Mouse (Mus musculus) liver, embryonic 11.5 days (tissue): Measurements from ENCODE around the gene Zfp39. TPM values are rescaled to one million over a fixed set of nuclear protein-coding genes. Genes with fewer than 3 reads are reported as not detected.

Experiments
- ATAC-seq: fragments of 200-750 bp; cut with Nextera tagmentation; replicated peaks from 2 replicates; pipeline ENCODE4 v1.8.0; 2017; ENCODE audit warnings: moderate number of reproducible peaks, mild to moderate bottlenecking, moderate TSS enrichment, moderate library complexity; ENCODE audit not compliant: low FRiP score
- DNase-seq: peaks from one replicate; pipeline ENCODE4 v3.0.0-alpha.2; 2017; ENCODE audit warnings: low spot score
- H3K27ac ChIP-seq: fragments of 300-500 bp; sonication (generic); 2 replicates; pipeline ENCODE4 v1.5.1; 2014; ENCODE audit warnings: mild to moderate bottlenecking, low read depth, low read length, control low read depth
- H3K27me3 ChIP-seq: fragments of 300-500 bp; sonication (generic); replicated peaks from 2 replicates; pipeline ENCODE4 v1.6.1; 2014; ENCODE audit warnings: low read length, mixed read lengths; ENCODE audit not compliant: control insufficient read depth, insufficient read depth
- H3K36me3 ChIP-seq: fragments of 300-500 bp; sonication (generic); 2 replicates; pipeline ENCODE4 v1.6.1; 2014; ENCODE audit warnings: mild to moderate bottlenecking, low read length, moderate library complexity, mixed read lengths; ENCODE audit not compliant: control insufficient read depth, insufficient read depth
- H3K4me1 ChIP-seq: fragments of 300-500 bp; sonication (generic); replicated peaks from 2 replicates; pipeline ENCODE4 v1.6.1; 2014; ENCODE audit warnings: low read length, mixed read lengths; ENCODE audit not compliant: control insufficient read depth, insufficient read depth
- H3K4me2 ChIP-seq: fragments of 300-500 bp; sonication (generic); 2 replicates; pipeline ENCODE4 v1.6.1; 2014; ENCODE audit warnings: mild to moderate bottlenecking, control low read depth, moderate library complexity
- H3K4me3 ChIP-seq: fragments of 300-500 bp; sonication (generic); 2 replicates; pipeline ENCODE4 v1.5.1; 2014; ENCODE audit warnings: low read depth, low read length, control low read depth
- H3K9ac ChIP-seq: fragments of 300-500 bp; sonication (generic); 2 replicates; pipeline ENCODE4 v1.6.1; 2014; ENCODE audit warnings: low read depth, low read length, control low read depth
- H3K9me3 ChIP-seq: fragments of 300-500 bp; sonication (generic); 2 replicates; pipeline ENCODE4 v1.6.1; 2016; ENCODE audit warnings: low read length, inconsistent platforms, mixed read lengths; ENCODE audit not compliant: control insufficient read depth
- WGBS: fragments of 180-500 bp; shearing (Covaris S2); extraction: QIAGEN DNeasy Blood & Tissue Kit; methylation state at CpG from one replicate; pipeline ENCODE4 v1.1.7; 2014; 5-methylcytosine and 5-hydroxymethylcytosine counted together
- polyA plus RNA-seq: library from polyadenylated mRNA; unstranded; fragments of >200 nt; fragmentation: Nextera tagmentation; extraction: Ambion mirVana; gene quantifications from 2 replicates; pipeline ENCODE4 v1.2.1, GENCODE M21; 2014

Gene Zfp39
- polyA plus RNA-seq, 1 experiment from 2014 or later, result 10.2 TPM

GRCm38 (mm10) chr11:58944136-58944535, 40.1 kb upstream of the Zfp39 start:
- no peak for DNase-seq
- no peak overlapping the region for H3K4me2 ChIP-seq
- no peaks in the 10 kb centered on the region for H3K36me3 ChIP-seq
- ATAC-seq, result no peak
- H3K27ac ChIP-seq, result no peak overlapping the region
- no peak overlapping the region for H3K9ac ChIP-seq
- H3K4me3 ChIP-seq, result no peak overlapping the region
- WGBS, result 77% methylated on average over 5 of the region's 5 CpGs
- no peaks in the 10 kb centered on the region for H3K9me3 ChIP-seq
- H3K27me3 ChIP-seq, result peaks cover 18% of the 10 kb centered on the region
- H3K4me1 ChIP-seq, result no peaks in the 10 kb centered on the region

GRCm38 (mm10) chr11:58939088-58939439, 35.0 kb upstream of the Zfp39 start:
- Histone ChIP-seq H3K27ac (no peak overlapping the region), H3K27me3 (no peaks in the 10 kb centered on the region), H3K4me2 (peak overlapping the region; percentile 84), H3K9me3 (no peaks in the 10 kb centered on the region), H3K36me3 (peaks cover 18% of the 10 kb centered on the region), H3K4me1 (peaks cover 10% of the 10 kb centered on the region), H3K9ac (peak overlapping the region; percentile 95; the same call in 1 of the 2 replicates), H3K4me3 (peak overlapping the region; percentile 94)
- WGBS, result 17% methylated on average over 6 of the region's 6 CpGs
- ATAC-seq (no peak), DNase-seq (no peak)

GRCm38 (mm10) chr11:58938322-58939087, 34.5 kb upstream of the Zfp39 start, which contains the start of gene Rnf187:
Gene Rnf187, minus strand, starts transcription at chr11:58938916.
- DNase-seq (peak; percentile 90), ATAC-seq (peak; percentile 97)
- no peaks in the 10 kb centered on the region for H3K9me3 ChIP-seq
- H3K4me1 ChIP-seq, result peaks cover 10% of the 10 kb centered on the region
- peak within 1 kb of the TSS; percentile 94 for H3K4me3 ChIP-seq
- peak within 1 kb of the TSS; percentile 91 for H3K27ac ChIP-seq
- under 1% methylated on average over 95 of the region's 95 CpGs for WGBS
- peaks cover 23% of the 10 kb centered on the region for H3K36me3 ChIP-seq
- peak within 1 kb of the TSS; percentile 95 for H3K9ac ChIP-seq
- no peaks in the 10 kb centered on the region for H3K27me3 ChIP-seq
- H3K4me2 ChIP-seq, result peak within 1 kb of the TSS; percentile 84

GRCm38 (mm10) chr11:58937909-58938308, 33.9 kb upstream of the Zfp39 start:
- Histone ChIP-seq H3K9me3 (no peaks in the 10 kb centered on the region), H3K36me3 (peaks cover 29% of the 10 kb centered on the region), H3K27ac (peak overlapping the region; percentile 91), H3K4me2 (peak overlapping the region; percentile 84), H3K4me1 (peaks cover 10% of the 10 kb centered on the region), H3K27me3 (no peaks in the 10 kb centered on the region), H3K9ac (peak overlapping the region; percentile 95), H3K4me3 (peak overlapping the region; percentile 94)
- ATAC-seq (peak; percentile 24), DNase-seq (peak; percentile 43)
- WGBS, result 2% methylated on average over 13 of the region's 13 CpGs

- Histone ChIP-seq H3K27me3 (no peaks in the 10 kb centered on the region), H3K36me3 (peaks cover 36% of the 10 kb centered on the region), H3K4me2 (no peak overlapping the region), H3K9ac (no peak overlapping the region), H3K4me1 (peaks cover 27% of the 10 kb centered on the region), H3K4me3 (no peak overlapping the region), H3K9me3 (no peaks in the 10 kb centered on the region), H3K27ac (no peak overlapping the region)
- WGBS, result 75% methylated on average over 4 of the region's 4 CpGs
- DNase-seq (no peak), ATAC-seq (no peak)
Observed at GRCm38 (mm10) chr11:58931576-58931975, 27.6 kb upstream of the Zfp39 start.

- H3K27me3 ChIP-seq, result no peaks in the 10 kb centered on the region
- DNase-seq (no peak), ATAC-seq (peak; percentile 44)
- H3K9me3 ChIP-seq, result no peaks in the 10 kb centered on the region
- peak overlapping the region; percentile 30; the same call in 1 of the 2 replicates for H3K27ac ChIP-seq
- peaks cover 27% of the 10 kb centered on the region for H3K4me1 ChIP-seq
- no peak overlapping the region for H3K4me2 ChIP-seq
- H3K9ac ChIP-seq, result no peak overlapping the region
- WGBS, result 53% methylated on average over 3 of the region's 3 CpGs
- H3K36me3 ChIP-seq, result peaks cover 30% of the 10 kb centered on the region
- no peak overlapping the region for H3K4me3 ChIP-seq
Observed at GRCm38 (mm10) chr11:58930254-58930653, 26.2 kb upstream of the Zfp39 start.

GRCm38 (mm10) chr11:58929641-58930040, 25.6 kb upstream of the Zfp39 start:
- no peak overlapping the region for H3K27ac ChIP-seq
- H3K9ac ChIP-seq, result peak overlapping the region; percentile 31; the same call in 1 of the 2 replicates

DNA sequence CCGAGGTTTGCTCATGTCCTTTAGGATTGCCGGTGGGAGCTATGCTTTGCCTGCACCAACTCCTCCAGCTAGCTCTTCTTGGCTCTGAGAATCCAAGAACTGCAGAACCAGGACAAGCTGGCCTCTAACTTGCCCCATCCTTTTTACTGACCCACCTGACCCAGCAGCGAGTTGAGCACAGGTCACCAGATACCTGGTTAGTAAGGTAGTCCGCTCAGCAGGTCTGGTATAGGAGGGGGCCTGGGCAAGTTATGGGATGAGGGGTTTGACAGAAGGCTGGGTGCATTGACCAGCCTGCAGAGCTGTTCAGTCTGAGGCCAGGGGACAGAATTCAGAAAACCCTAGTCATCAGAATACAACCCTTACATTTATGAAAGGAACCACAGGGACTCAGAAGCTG, 25.0 kb upstream of the Zfp39 start:
- peaks cover 27% of the 10 kb centered on the region for H3K4me1 ChIP-seq
- H3K9ac ChIP-seq, result no peak overlapping the region; the same call in 1 of the 2 replicates
- DNase-seq, result no peak
- H3K4me2 ChIP-seq, result no peak overlapping the region
- H3K36me3 ChIP-seq, result peaks cover 22% of the 10 kb centered on the region
- H3K27me3 ChIP-seq, result no peaks in the 10 kb centered on the region
- H3K4me3 ChIP-seq, result no peak overlapping the region
- H3K9me3 ChIP-seq, result no peaks in the 10 kb centered on the region
- H3K27ac ChIP-seq, result no peak overlapping the region
- no peak for ATAC-seq
- WGBS, result 63% methylated on average over 4 of the region's 4 CpGs

More at GRCm38 (mm10) chr11:58929641-58930040, 25.6 kb upstream of the Zfp39 start:
- 50% methylated on average over 3 of the region's 3 CpGs for WGBS
- no peaks in the 10 kb centered on the region for H3K27me3 ChIP-seq
- no peaks in the 10 kb centered on the region for H3K9me3 ChIP-seq
- peaks cover 27% of the 10 kb centered on the region for H3K36me3 ChIP-seq
- ATAC-seq (no peak), DNase-seq (no peak)
- no peak overlapping the region for H3K4me2 ChIP-seq
- no peak overlapping the region for H3K4me3 ChIP-seq
- peaks cover 27% of the 10 kb centered on the region for H3K4me1 ChIP-seq
